Mouse (Mus musculus): ENCODE data around the gene Alx3.
A peak's percentile ranks its signal among the peaks of the same experiment; 100 is the strongest.

GRCm38 (mm10) chr3:107579466-107579865, 15.4 kb upstream of the Alx3 start:
- TF ChIP-seq POLR2A (IDR thresholded peaks at IDR 0.05; ENCODE audit: borderline replicate concordance, low read depth, low read length) (no peak), CTCF (IDR thresholded peaks at IDR 0.05; ENCODE audit: low read depth, low read length) (peak; percentile 30; the same call in 1 of the 2 replicates)
